ENCODE assay signal across 14 mouse cellular contexts in genomic region chr13:40725924-40726323, GRCm38 (mm10). TPM values are rescaled to one million over a fixed set of nuclear protein-coding genes. Genes with fewer than 3 reads are reported as not detected.
DNase-seq lines count a peak whose midpoint lies in the region; ATAC-seq and TF ChIP-seq lines count a peak whose summit lies in the region.
"Had no signal": no experiment of that assay in that cellular context is flagged by ENCODE, and none has a peak within 500 bp of the region (broad histone marks: within the 10 kb centered on the region; RNA-seq: fewer than 3 reads in every experiment).

No protein-coding gene starts in this region.

- TF ChIP-seq CTCF in midbrain, postnatal 0 days (IDR thresholded peaks at IDR 0.05), result no peak

- H3K9me3 ChIP-seq in midbrain, embryonic 12.5 days, result no peaks in the 10 kb centered on the region
- H3K9me3 ChIP-seq in midbrain, postnatal 0 days (ENCODE audit: low read length), result no peaks in the 10 kb centered on the region
- no peaks in the 10 kb centered on the region for H3K9me3 ChIP-seq in limb, embryonic 12.5 days
- H3K9me3 ChIP-seq in neural tube, embryonic 14.5 days (ENCODE audit: control insufficient read depth, low read length), result no peaks in the 10 kb centered on the region
- H3K9me3 ChIP-seq: heart, embryonic 10.5 days; lung, embryonic 15.5 days had no signal

- H3K27ac ChIP-seq in midbrain, embryonic 12.5 days (replicated peaks), result no peak overlapping the region; the same call in 1 of the 2 replicates
- H3K27ac ChIP-seq in midbrain, postnatal 0 days (ENCODE audit: low read depth, low read length), result no peak overlapping the region
- no peak overlapping the region for H3K27ac ChIP-seq in limb, embryonic 12.5 days
- H3K27ac ChIP-seq in neural tube, embryonic 14.5 days (ENCODE audit: low read depth, low read length), result no peak overlapping the region
- H3K27ac ChIP-seq: heart, embryonic 10.5 days; lung, embryonic 15.5 days had no signal

- peaks cover 13% of the 10 kb centered on the region; the same call in 1 of the 2 replicates for H3K4me1 ChIP-seq in midbrain, embryonic 12.5 days
- H3K4me1 ChIP-seq in midbrain, postnatal 0 days (ENCODE audit: insufficient read depth, low read length), result no peaks in the 10 kb centered on the region
- peaks cover 19% of the 10 kb centered on the region for H3K4me1 ChIP-seq in limb, embryonic 12.5 days (replicated peaks)
- peaks cover 3% of the 10 kb centered on the region; the same call in 1 of the 2 replicates for H3K4me1 ChIP-seq in neural tube, embryonic 14.5 days (ENCODE audit: control insufficient read depth, insufficient read depth, low read length)

- 0 out of 2 replicates have a peak overlapping the region, but pooled peaks have one; percentile 16 for H3K4me2 ChIP-seq in midbrain, embryonic 12.5 days (replicated peaks)
- no peak overlapping the region for H3K4me2 ChIP-seq in midbrain, postnatal 0 days (ENCODE audit: low read depth, low read length, poor library complexity, severe bottlenecking)
- peak overlapping the region; percentile 30 for H3K4me2 ChIP-seq in limb, embryonic 12.5 days
- peak overlapping the region; percentile 33 for H3K4me2 ChIP-seq in neural tube, embryonic 14.5 days (ENCODE audit: low read depth, low read length)
- H3K4me2 ChIP-seq: lung, embryonic 15.5 days had no signal

- DNase-seq in midbrain, postnatal 0 days (ENCODE audit: low spot score), result no peak
- no peak for DNase-seq in lung, postnatal 14 days
- DNase-seq in cerebellum, adult 11 months, result no peak
- DNase-seq: heart, postnatal 4 days; kidney, adult 9 months; right cerebral cortex, postnatal 4 days had no signal

- no peak for ATAC-seq in midbrain, embryonic 12.5 days (ENCODE audit: low FRiP score, low read depth)
- ATAC-seq in midbrain, postnatal 0 days (ENCODE audit: low FRiP score), result no peak
- 0 out of 2 replicates have a peak, but pooled peaks have one; percentile 16 for ATAC-seq in granulocyte monocyte progenitor cell, adult 5-6 weeks (replicated peaks; ENCODE audit: poor library complexity, severe bottlenecking)
- no peak for ATAC-seq in limb, embryonic 12.5 days (ENCODE audit: insufficient number of reproducible peaks, insufficient read depth, low FRiP score, low TSS enrichment, low read depth)
- ATAC-seq in neural tube, embryonic 14.5 days (ENCODE audit: low read depth), result no peak
- ATAC-seq in erythroblast, adult 5-6 weeks (replicated peaks; ENCODE audit: low FRiP score, poor library complexity, severe bottlenecking), result no peak

- H3K4me3 ChIP-seq in midbrain, embryonic 12.5 days, result peak overlapping the region; percentile 17
- no peak overlapping the region for H3K4me3 ChIP-seq in midbrain, postnatal 0 days (ENCODE audit: low read depth, low read length)
- H3K4me3 ChIP-seq in limb, embryonic 12.5 days (replicated peaks), result peak overlapping the region; percentile 21
- H3K4me3 ChIP-seq in neural tube, embryonic 14.5 days (ENCODE audit: low read depth, low read length), result peak overlapping the region; percentile 3; the same call in 1 of the 2 replicates
- H3K4me3 ChIP-seq: heart, embryonic 10.5 days; lung, embryonic 15.5 days had no signal

- H3K36me3 ChIP-seq in midbrain, embryonic 12.5 days, result no peaks in the 10 kb centered on the region
- H3K36me3 ChIP-seq in midbrain, postnatal 0 days (ENCODE audit: insufficient read depth, low read length), result no peaks in the 10 kb centered on the region
- H3K36me3 ChIP-seq in limb, embryonic 12.5 days, result no peaks in the 10 kb centered on the region
- H3K36me3 ChIP-seq in neural tube, embryonic 14.5 days (ENCODE audit: control insufficient read depth, insufficient read depth, low read length), result no peaks in the 10 kb centered on the region
- H3K36me3 ChIP-seq: heart, embryonic 10.5 days; lung, embryonic 15.5 days had no signal

- no peak overlapping the region for H3K9ac ChIP-seq in midbrain, embryonic 12.5 days (replicated peaks)
- H3K9ac ChIP-seq in midbrain, postnatal 0 days (replicated peaks; ENCODE audit: low read length, poor library complexity, severe bottlenecking), result no peak overlapping the region
- H3K9ac ChIP-seq in limb, embryonic 12.5 days (replicated peaks), result no peak overlapping the region; the same call in 1 of the 2 replicates
- no peak overlapping the region for H3K9ac ChIP-seq in neural tube, embryonic 14.5 days (replicated peaks; ENCODE audit: low read depth, low read length)
- H3K9ac ChIP-seq: lung, embryonic 15.5 days had no signal

- peaks cover 83% of the 10 kb centered on the region for H3K27me3 ChIP-seq in midbrain, embryonic 12.5 days
- H3K27me3 ChIP-seq in midbrain, postnatal 0 days (ENCODE audit: insufficient read depth, low read length), result peaks cover 46% of the 10 kb centered on the region
- peaks cover 52% of the 10 kb centered on the region for H3K27me3 ChIP-seq in limb, embryonic 12.5 days
- H3K27me3 ChIP-seq in neural tube, embryonic 14.5 days (ENCODE audit: control insufficient read depth, insufficient read depth, low read length), result peaks cover 4% of the 10 kb centered on the region; the same call in 1 of the 2 replicates

- WGBS in midbrain, embryonic 12.5 days, result 7% methylated on average over 7 of the region's 7 CpGs
- 13% methylated on average over 7 of the region's 7 CpGs for WGBS in midbrain, postnatal 0 days
- WGBS in limb, embryonic 12.5 days, result 3% methylated on average over 7 of the region's 7 CpGs
- WGBS in neural tube, embryonic 14.5 days, result under 1% methylated on average over 7 of the region's 7 CpGs

RNA-seq across cellular contexts. Expression of gene Tfap2a, which starts 12.3 kb away (rescaled TPM):
- polyA plus RNA-seq in midbrain, embryonic 12.5 days (2016; fragmentation: Nextera tagmentation; extraction: Ambion mirVana), result 5.9 and 6.3 TPM in 2 replicates
- total RNA-seq in midbrain, postnatal 0 days (2014; rRNA removed), result 1.3 and 4.0 TPM in 2 replicates
- polyA plus RNA-seq in midbrain, postnatal 0 days (2015; fragmentation: Nextera tagmentation; extraction: Ambion mirVana), result 1.3 and 2.0 TPM in 2 replicates
- total RNA-seq in granulocyte monocyte progenitor cell, adult 5-6 weeks (2014; fragmentation: Nextera tagmentation), result not detected in 2 replicates
- not detected in 2 replicates for total RNA-seq in granulocyte monocyte progenitor cell, adult 5-6 weeks (2017)
- 10.1 and 11.3 TPM in 2 replicates for polyA plus RNA-seq in limb, embryonic 12.5 days (2016; fragmentation: Nextera tagmentation; extraction: Ambion mirVana)
- 7.3 and 9.1 TPM in 2 replicates for polyA plus RNA-seq in neural tube, embryonic 14.5 days (2014; fragmentation: Nextera tagmentation; extraction: Ambion mirVana)
- not detected in 2 replicates for total RNA-seq in erythroblast, adult 5-6 weeks (2015; ENCODE audit: low replicate concordance)
- total RNA-seq in erythroblast, adult 5-6 weeks (2017; ENCODE audit: low replicate concordance), result not detected in 2 replicates
- total RNA-seq: liver, adult 2 months had no signal
